Mouse (Mus musculus) ZHBTc4 (cell line): ENCODE results near the gene Papss2.

Experiments used
- DNase-seq: peaks from one replicate; pipeline ENCODE4 v3.0.0-alpha.2; 2011; ENCODE audit warnings: low read depth, low spot score

Papss2 gene

GRCm38 (mm10) chr19:32599436-32599835 lies 3.8 kb downstream of the Papss2 start:
- no peak for DNase-seq

GRCm38 (mm10) chr19:32601033-32601770 lies 5.6 kb downstream of the Papss2 start:
- DNase-seq = no peak

- DNase-seq = no peak
Measured at GRCm38 (mm10) chr19:32603466-32603865, 7.9 kb downstream of the Papss2 start.

GRCm38 (mm10) chr19:32604127-32604526 lies 8.5 kb downstream of the Papss2 start:
- DNase-seq = no peak

GRCm38 (mm10) chr19:32604563-32605252 lies 9.1 kb downstream of the Papss2 start:
- no peak for DNase-seq

GRCm38 (mm10) chr19:32606227-32606827 lies 10.7 kb downstream of the Papss2 start:
- DNase-seq = no peak

- no peak for DNase-seq
Measured at GRCm38 (mm10) chr19:32607036-32607435, 11.4 kb downstream of the Papss2 start.

- DNase-seq = no peak
Measured at GRCm38 (mm10) chr19:32611386-32612092, 15.9 kb downstream of the Papss2 start.

- DNase-seq = no peak
Measured at GRCm38 (mm10) chr19:32614046-32614771, 18.6 kb downstream of the Papss2 start.

- DNase-seq = no peak
Measured at GRCm38 (mm10) chr19:32614772-32615099, 19.1 kb downstream of the Papss2 start.

- DNase-seq = no peak
Measured at GRCm38 (mm10) chr19:32616646-32617045, 21.1 kb downstream of the Papss2 start.

- DNase-seq = no peak
Measured at GRCm38 (mm10) chr19:32619739-32620138, 24.1 kb downstream of the Papss2 start.

- peak; percentile 29 for DNase-seq
Measured at GRCm38 (mm10) chr19:32620859-32621445, 25.4 kb downstream of the Papss2 start.

GRCm38 (mm10) chr19:32622142-32622541 lies 26.6 kb downstream of the Papss2 start:
- DNase-seq = no peak

- peak; percentile 40 for DNase-seq
Measured at GRCm38 (mm10) chr19:32626768-32627331, 31.3 kb downstream of the Papss2 start.

GRCm38 (mm10) chr19:32627631-32628030 lies 32.0 kb downstream of the Papss2 start:
- no peak for DNase-seq

- no peak for DNase-seq
Measured at GRCm38 (mm10) chr19:32628572-32629132, 33.1 kb downstream of the Papss2 start.

- DNase-seq = peak; percentile 41
Measured at GRCm38 (mm10) chr19:32634916-32635315, 39.3 kb downstream of the Papss2 start.

GRCm38 (mm10) chr19:32637357-32638275 lies 42.0 kb downstream of the Papss2 start:
- DNase-seq = no peak
